Mouse (Mus musculus): ENCODE measurements around the gene Vav2. TPM values are rescaled to one million over a fixed set of nuclear protein-coding genes. Genes with fewer than 3 reads are reported as not detected.

The Vav2 gene
- total RNA-seq, 2 experiments from 2014 or later, result 30.9 to 34.5 TPM

Small RNAs within 50 kb of the gene (microRNA-seq; reads per million reads assigned to microRNA genes)
- not detected for gene Gm24049
- not detected for gene Mir7578

Other genes starting within 250 kb of the Vav2 start
- gene Sardh, start 178.7 kb downstream of the Vav2 start, total RNA-seq (2021), result 10 to 100 TPM; 33.3 to 44.3 TPM
- gene Brd3os, start 15.3 kb upstream of the Vav2 start, total RNA-seq (2021), result 1 to 10 TPM; 7.7 to 7.8 TPM
- 100 to 1,000 TPM; 133 to 136 TPM for gene Brd3, start 80.6 kb upstream of the Vav2 start, total RNA-seq (2021)
- gene Wdr5, start 88.1 kb upstream of the Vav2 start, total RNA-seq (2021), result 10 to 100 TPM; 46.1 to 50.4 TPM
- gene Rxra, start 249.4 kb upstream of the Vav2 start, total RNA-seq (2021), result 10 to 100 TPM; 58.4 to 59.3 TPM

Data from adrenal gland, postnatal 4 days (tissue).